Mouse (Mus musculus) megakaryocyte, embryonic 14.5 days (primary cell): ENCODE results near the gene Napepld. TPM values are rescaled to one million over a fixed set of nuclear protein-coding genes. Genes with fewer than 3 reads are reported as not detected.

Experiments used
- H3K27me3 ChIP-seq: replicated peaks from 2 replicates; pipeline ENCODE3; 2012; ENCODE audit warnings: inconsistent platforms
- H3K36me3 ChIP-seq: replicated peaks from 2 replicates; pipeline ENCODE3; 2012; ENCODE audit warnings: low read length, inconsistent platforms, mixed read lengths
- H3K4me1 ChIP-seq: 2 replicates; pipeline ENCODE4 v1.6.1; 2012; ENCODE audit warnings: inconsistent platforms
- H3K4me3 ChIP-seq: replicated peaks from 2 replicates; pipeline ENCODE3; 2012; ENCODE audit warnings: moderate library complexity, mild to moderate bottlenecking, inconsistent platforms
- H3K9me3 ChIP-seq: 2 replicates; pipeline ENCODE4 v1.6.1; 2012; ENCODE audit warnings: inconsistent platforms
- FLI1 ChIP-seq: IDR thresholded peaks from 2 replicates; pipeline ENCODE4 v1.6.1; 2012; ENCODE audit warnings: low read length, inconsistent platforms, mixed read lengths
- GATA1 ChIP-seq: IDR thresholded peaks from 3 replicates; pipeline ENCODE4 v1.6.1; 2012; ENCODE audit warnings: mixed read lengths, low read length, inconsistent platforms, borderline replicate concordance
- polyA plus RNA-seq: library from polyadenylated mRNA; stranded (reverse); fragments of >175 nt; gene quantifications from 2 replicates; pipeline ENCODE4 v1.2.3, GENCODE M21; 2012; ENCODE audit warnings: low replicate concordance; ENCODE audit not compliant: insufficient read depth

The Napepld gene
- polyA plus RNA-seq, 1 experiment, result 0.17 TPM

- TF ChIP-seq GATA1, result no peak
- TF ChIP-seq FLI1, result no peak
- H3K9me3 ChIP-seq, result peaks cover 7% of the 10 kb centered on the region; the same call in 1 of the 2 replicates
- no peaks in the 10 kb centered on the region for H3K27me3 ChIP-seq
- no peak overlapping the region for H3K4me3 ChIP-seq
- H3K36me3 ChIP-seq, result peaks cover 18% of the 10 kb centered on the region
- 0 out of 2 replicates have a peak, but pooled peaks cover 4% of the 10 kb centered on the region for H3K4me1 ChIP-seq
These were observed 26.2 kb downstream of the Napepld start for GRCm38 (mm10) chr5:21675019-21675418.

DNA sequence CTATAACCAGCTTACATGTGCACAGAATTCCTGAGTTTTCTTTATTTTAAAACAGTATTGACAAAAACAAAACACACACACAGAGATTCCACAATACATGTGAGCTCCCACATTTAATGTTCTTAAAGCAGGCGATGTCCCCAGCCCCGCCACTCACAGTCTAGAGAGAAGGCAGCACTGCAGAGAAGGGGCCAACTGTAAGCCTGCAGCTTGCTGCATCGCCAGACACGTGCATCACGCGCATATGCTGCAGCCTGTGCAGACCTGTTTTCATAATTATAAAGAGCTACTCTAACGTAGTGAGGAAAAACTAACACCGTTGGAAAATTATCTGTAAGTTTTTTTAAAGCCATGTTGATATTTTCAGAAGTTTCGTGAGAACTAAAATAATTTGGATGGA, 27.5 kb downstream of the Napepld start:
- no peak overlapping the region for H3K4me3 ChIP-seq

GRCm38 (mm10) chr5:21672812-21673635, 28.2 kb downstream of the Napepld start:
- TF ChIP-seq FLI1, result no peak
- no peak for TF ChIP-seq GATA1
- Histone ChIP-seq H3K4me1 (no peaks in the 10 kb centered on the region), H3K9me3 (peaks cover 7% of the 10 kb centered on the region; the same call in 1 of the 2 replicates), H3K36me3 (peaks cover 18% of the 10 kb centered on the region), H3K4me3 (no peak overlapping the region), H3K27me3 (no peaks in the 10 kb centered on the region)

More for the DNA sequence above, 27.5 kb downstream of the Napepld start:
- TF ChIP-seq GATA1 (no peak), FLI1 (no peak)
- H3K4me1 ChIP-seq, result no peaks in the 10 kb centered on the region
- H3K27me3 ChIP-seq, result no peaks in the 10 kb centered on the region
- H3K36me3 ChIP-seq, result peaks cover 18% of the 10 kb centered on the region
- H3K9me3 ChIP-seq, result peaks cover 7% of the 10 kb centered on the region; the same call in 1 of the 2 replicates

DNA sequence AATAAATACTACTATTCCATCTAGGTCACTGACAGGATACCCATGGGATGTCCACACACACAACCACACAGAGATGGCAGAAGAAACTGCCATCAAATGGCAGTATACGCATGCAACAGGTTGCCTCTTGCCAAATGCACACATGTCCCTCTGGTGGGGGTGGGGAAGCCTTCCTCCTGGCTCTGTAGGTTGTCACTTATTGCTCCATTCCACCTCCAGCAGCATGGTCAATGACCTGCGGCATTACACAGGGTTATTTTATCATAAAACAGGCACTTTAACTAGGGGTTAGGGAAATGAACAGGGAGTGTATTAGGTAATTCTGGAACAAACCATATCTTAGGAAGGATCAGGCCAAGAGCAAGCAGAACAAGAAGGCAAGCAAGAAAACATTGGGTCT, 31.9 kb downstream of the Napepld start:
- TF ChIP-seq GATA1, result no peak
- TF ChIP-seq FLI1, result no peak
- H3K9me3 ChIP-seq, result no peaks in the 10 kb centered on the region
- no peaks in the 10 kb centered on the region for H3K27me3 ChIP-seq
- no peak overlapping the region for H3K4me3 ChIP-seq
- peaks cover 7% of the 10 kb centered on the region for H3K36me3 ChIP-seq
- H3K4me1 ChIP-seq, result no peaks in the 10 kb centered on the region

DNA sequence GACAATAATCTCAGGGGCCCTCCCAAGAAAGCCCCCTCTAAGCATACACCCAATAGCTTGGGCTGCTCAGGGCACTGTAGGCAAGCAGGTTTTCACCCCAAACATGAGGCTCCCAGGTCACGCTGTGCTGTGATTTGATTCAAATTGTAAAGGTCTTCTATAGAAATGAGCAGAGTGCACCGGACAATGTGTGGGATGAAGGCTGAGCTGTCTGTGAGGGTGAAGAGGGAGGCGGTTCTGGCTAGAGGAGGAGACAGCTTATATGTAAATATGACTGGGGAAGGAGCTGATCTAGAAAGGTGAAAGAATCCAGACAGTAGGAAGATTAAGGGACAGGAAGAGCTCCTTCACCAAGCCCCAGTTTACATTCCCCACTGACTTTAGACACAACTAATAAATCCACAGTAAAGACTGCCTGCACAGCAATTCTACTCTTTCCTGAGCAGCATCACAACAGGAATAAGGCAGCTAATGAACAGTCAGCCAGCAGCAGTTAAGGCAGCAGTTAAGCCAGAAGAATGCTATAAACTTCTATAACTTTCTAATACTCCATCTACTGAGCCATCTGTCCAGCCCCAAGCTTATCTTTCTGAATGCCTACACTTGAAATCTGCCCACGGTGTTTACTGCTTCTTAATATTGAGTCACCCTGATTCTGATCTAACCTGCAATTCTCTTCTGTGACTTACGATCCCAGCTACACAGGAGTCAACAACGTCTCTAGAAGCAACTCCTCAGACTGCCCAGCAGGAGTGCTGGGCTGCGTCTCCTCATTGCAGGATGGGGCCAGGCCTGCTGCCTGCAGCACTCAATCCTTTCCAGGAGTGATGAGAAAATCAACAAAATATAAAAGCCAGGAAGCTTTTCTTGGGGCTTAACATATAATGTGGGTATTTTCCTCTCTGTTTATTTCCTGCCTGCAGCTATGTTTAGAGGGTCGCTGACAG, 33.7 kb downstream of the Napepld start:
- H3K36me3 ChIP-seq, result peaks cover 23% of the 10 kb centered on the region
- H3K27me3 ChIP-seq, result no peaks in the 10 kb centered on the region
- no peaks in the 10 kb centered on the region for H3K9me3 ChIP-seq
- TF ChIP-seq FLI1 (no peak), GATA1 (no peak)
- no peak overlapping the region for H3K4me3 ChIP-seq
- no peaks in the 10 kb centered on the region for H3K4me1 ChIP-seq

DNA sequence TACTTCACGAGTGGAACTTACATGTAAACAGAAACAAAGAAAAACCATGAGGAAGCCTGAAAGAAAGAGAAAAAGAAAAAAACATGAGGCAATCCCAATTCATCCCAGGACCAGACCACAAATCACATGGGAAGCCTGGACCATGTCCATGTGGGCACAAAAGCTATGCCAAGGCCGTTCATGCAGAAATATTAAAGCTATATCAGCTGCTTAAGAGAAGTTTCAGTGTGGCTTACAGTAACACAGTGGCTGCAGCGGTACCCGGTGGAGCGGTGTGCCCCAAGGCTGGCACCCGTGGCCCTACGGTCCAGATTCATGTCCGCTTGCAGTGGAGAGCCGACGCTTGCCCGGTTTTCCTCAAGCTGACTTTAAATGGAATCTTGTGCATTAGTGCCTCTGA, 38.1 kb downstream of the Napepld start:
- H3K27me3 ChIP-seq, result no peaks in the 10 kb centered on the region
- peaks cover 58% of the 10 kb centered on the region for H3K36me3 ChIP-seq
- no peaks in the 10 kb centered on the region for H3K9me3 ChIP-seq
- no peak for TF ChIP-seq FLI1
- no peak for TF ChIP-seq GATA1
- H3K4me1 ChIP-seq, result peaks cover 10% of the 10 kb centered on the region
- no peak overlapping the region for H3K4me3 ChIP-seq

- H3K27me3 ChIP-seq, result no peaks in the 10 kb centered on the region
- H3K36me3 ChIP-seq, result peaks cover 73% of the 10 kb centered on the region
- H3K9me3 ChIP-seq, result no peaks in the 10 kb centered on the region
- TF ChIP-seq FLI1, result no peak
- no peak for TF ChIP-seq GATA1
- H3K4me1 ChIP-seq, result peaks cover 18% of the 10 kb centered on the region
- no peak overlapping the region for H3K4me3 ChIP-seq
These were observed 40.3 kb downstream of the Napepld start for GRCm38 (mm10) chr5:21660850-21661249.

DNA sequence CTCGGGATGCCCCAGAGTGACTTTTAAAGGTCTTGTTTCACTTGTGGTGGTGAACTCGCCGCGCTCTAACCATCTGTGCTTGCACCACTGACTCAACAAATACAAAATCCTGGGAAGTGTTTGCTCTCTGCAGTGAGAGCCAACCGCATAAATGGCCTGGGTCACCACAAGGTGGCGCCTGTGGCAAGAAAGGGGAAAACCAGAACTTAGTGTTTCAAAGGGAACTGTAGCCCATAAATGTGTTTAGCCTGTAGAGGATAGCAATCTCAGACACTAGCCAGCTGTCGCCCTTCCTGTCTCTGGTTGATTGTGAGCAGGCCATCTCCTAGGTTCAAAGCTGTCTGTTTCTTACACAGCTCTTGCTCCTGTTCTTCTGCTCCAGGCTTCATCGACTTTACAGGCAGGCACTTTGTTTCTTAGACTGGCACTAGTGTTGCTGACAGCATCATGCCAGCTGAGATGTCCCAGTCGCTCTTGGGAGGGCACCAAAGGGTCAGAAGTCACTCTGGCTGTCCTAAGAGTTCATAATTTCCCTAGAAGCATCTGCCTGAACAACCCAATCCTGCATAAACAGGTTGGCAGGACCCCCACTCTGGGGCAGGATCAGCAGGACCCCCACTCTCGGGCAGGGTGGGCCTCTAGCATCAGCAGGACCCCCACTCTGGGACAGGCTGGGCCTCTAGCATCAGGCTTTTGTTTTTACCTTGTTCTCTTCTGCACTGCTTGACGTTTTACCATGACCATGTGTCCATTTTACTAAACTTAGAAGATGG, 42.4 kb downstream of the Napepld start:
- H3K4me3 ChIP-seq, result no peak overlapping the region
- peaks cover 18% of the 10 kb centered on the region for H3K4me1 ChIP-seq
- no peaks in the 10 kb centered on the region for H3K9me3 ChIP-seq
- peaks cover 67% of the 10 kb centered on the region for H3K36me3 ChIP-seq
- TF ChIP-seq GATA1 (no peak), FLI1 (no peak)
- H3K27me3 ChIP-seq, result no peaks in the 10 kb centered on the region

DNA sequence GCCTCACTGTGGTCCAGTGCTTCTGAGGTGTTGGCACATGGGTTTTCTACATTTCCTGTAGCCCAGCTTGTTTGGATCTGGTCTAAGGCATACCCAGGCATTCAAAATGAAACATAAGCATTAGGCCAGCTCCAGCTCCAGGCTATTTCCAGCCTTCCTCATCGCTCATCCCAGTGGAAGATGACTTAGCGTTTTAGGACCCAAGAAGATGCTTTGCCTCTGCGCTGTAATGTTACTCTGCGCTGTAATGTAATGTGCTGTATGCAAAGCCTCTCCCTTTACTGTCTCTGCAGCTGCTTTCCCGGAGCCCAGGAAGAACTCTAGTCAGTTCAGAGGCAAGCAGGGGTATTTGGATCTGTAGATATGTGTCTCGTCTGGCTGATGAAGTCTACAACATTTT, 43.2 kb downstream of the Napepld start:
- no peak overlapping the region for H3K4me3 ChIP-seq
- H3K9me3 ChIP-seq, result no peaks in the 10 kb centered on the region
- TF ChIP-seq FLI1 (no peak), GATA1 (no peak)
- peaks cover 68% of the 10 kb centered on the region for H3K36me3 ChIP-seq
- peaks cover 18% of the 10 kb centered on the region for H3K4me1 ChIP-seq
- no peaks in the 10 kb centered on the region for H3K27me3 ChIP-seq
